Mouse (Mus musculus) testis, adult 2 months (tissue): ENCODE measurements around the gene Capza1. TPM values are rescaled to one million over a fixed set of nuclear protein-coding genes. Genes with fewer than 3 reads are reported as not detected.

Experiments
- H3K27ac ChIP-seq: fragments of 200-500 bp; 2 replicates; pipeline ENCODE4 v1.5.1; 2012; ENCODE audit warnings: low read depth, low read length; ENCODE audit not compliant: control insufficient read depth, insufficient read depth
- H3K27me3 ChIP-seq: fragments of 200-500 bp; 2 replicates; pipeline ENCODE4 v1.6.1; 2012; ENCODE audit warnings: mild to moderate bottlenecking, low read length, moderate library complexity; ENCODE audit not compliant: control insufficient read depth, insufficient read depth
- H3K36me3 ChIP-seq: fragments of 200-500 bp; 2 replicates; pipeline ENCODE4 v1.6.1; 2012; ENCODE audit warnings: mild to moderate bottlenecking, low read length; ENCODE audit not compliant: control insufficient read depth, insufficient read depth
- H3K4me1 ChIP-seq: fragments of 200-500 bp; 2 replicates; pipeline ENCODE4 v1.6.1; 2012; ENCODE audit warnings: low read length; ENCODE audit not compliant: control insufficient read depth, insufficient read depth
- H3K4me3 ChIP-seq: fragments of 200-500 bp; 2 replicates; pipeline ENCODE4 v1.5.1; 2012; ENCODE audit warnings: low read depth, mild to moderate bottlenecking, low read length, moderate library complexity, mixed read lengths; ENCODE audit not compliant: control insufficient read depth
- CTCF ChIP-seq: fragments of 200-500 bp; IDR thresholded peaks from 2 replicates; pipeline ENCODE4 v1.5.1; 2012; ENCODE audit warnings: low read depth, mild to moderate bottlenecking, inconsistent platforms, low read length, moderate library complexity; ENCODE audit not compliant: control insufficient read depth, insufficient read depth, insufficient replicate concordance
- POLR2A ChIP-seq: fragments of 200-500 bp; IDR thresholded peaks from 2 replicates; pipeline ENCODE4 v1.6.1; 2012; ENCODE audit warnings: low read depth, mild to moderate bottlenecking, inconsistent platforms, low read length, moderate library complexity; ENCODE audit not compliant: control insufficient read depth
- polyA plus RNA-seq: library from polyadenylated mRNA; depleted of rRNA; stranded (reverse); fragments of >200 nt; gene quantifications from 2 replicates; pipeline ENCODE4 v1.2.3, GENCODE M21; 2012

The Capza1 gene
- polyA plus RNA-seq, 1 experiment, result 84.4 TPM

GRCm38 (mm10) chr3:104792360-104793270 is 71.7 kb downstream of the Capza1 start:
- Histone ChIP-seq H3K4me1 (peaks cover 21% of the 10 kb centered on the region), H3K36me3 (no peaks in the 10 kb centered on the region), H3K4me3 (no peak overlapping the region), H3K27ac (no peak overlapping the region), H3K27me3 (peaks cover 2% of the 10 kb centered on the region; the same call in 1 of the 2 replicates)
- TF ChIP-seq CTCF (no peak), POLR2A (no peak)

GRCm38 (mm10) chr3:104791671-104792070 is 72.6 kb downstream of the Capza1 start:
- Histone ChIP-seq H3K27ac (no peak overlapping the region), H3K27me3 (peaks cover 2% of the 10 kb centered on the region; the same call in 1 of the 2 replicates), H3K4me3 (no peak overlapping the region), H3K36me3 (no peaks in the 10 kb centered on the region), H3K4me1 (peaks cover 17% of the 10 kb centered on the region)
- TF ChIP-seq CTCF (no peak), POLR2A (no peak)

- H3K27ac ChIP-seq, result no peak overlapping the region
- H3K4me1 ChIP-seq, result peaks cover 16% of the 10 kb centered on the region
- no peak for TF ChIP-seq POLR2A
- no peak for TF ChIP-seq CTCF
- no peaks in the 10 kb centered on the region for H3K36me3 ChIP-seq
- no peak overlapping the region for H3K4me3 ChIP-seq
- peaks cover 2% of the 10 kb centered on the region; the same call in 1 of the 2 replicates for H3K27me3 ChIP-seq
Measured at GRCm38 (mm10) chr3:104791017-104791416, 73.3 kb downstream of the Capza1 start.

- Histone ChIP-seq H3K27me3 (peaks cover 2% of the 10 kb centered on the region; the same call in 1 of the 2 replicates), H3K4me1 (peaks cover 16% of the 10 kb centered on the region), H3K4me3 (no peak overlapping the region), H3K27ac (no peak overlapping the region), H3K36me3 (no peaks in the 10 kb centered on the region)
- no peak for TF ChIP-seq CTCF
- TF ChIP-seq POLR2A, result no peak
Measured at GRCm38 (mm10) chr3:104790401-104790937, 73.8 kb downstream of the Capza1 start.

GRCm38 (mm10) chr3:104789822-104790221 is 74.5 kb downstream of the Capza1 start:
- peaks cover 2% of the 10 kb centered on the region; the same call in 1 of the 2 replicates for H3K27me3 ChIP-seq
- no peak overlapping the region for H3K27ac ChIP-seq
- TF ChIP-seq CTCF (no peak), POLR2A (no peak)
- peaks cover 16% of the 10 kb centered on the region for H3K4me1 ChIP-seq
- peak overlapping the region; percentile 83 for H3K4me3 ChIP-seq
- no peaks in the 10 kb centered on the region for H3K36me3 ChIP-seq

- H3K4me3 ChIP-seq, result peak overlapping the region; percentile 83
- H3K36me3 ChIP-seq, result no peaks in the 10 kb centered on the region
- peaks cover 16% of the 10 kb centered on the region for H3K4me1 ChIP-seq
- no peak for TF ChIP-seq CTCF
- no peak for TF ChIP-seq POLR2A
- 0 out of 2 replicates have a peak overlapping the region, but pooled peaks have one; percentile 5 for H3K27ac ChIP-seq
- H3K27me3 ChIP-seq, result peaks cover 2% of the 10 kb centered on the region; the same call in 1 of the 2 replicates
Measured at GRCm38 (mm10) chr3:104789312-104789605, 75.0 kb downstream of the Capza1 start.

GRCm38 (mm10) chr3:104788561-104789311 is 75.6 kb downstream of the Capza1 start:
- H3K4me1 ChIP-seq, result peaks cover 16% of the 10 kb centered on the region
- H3K36me3 ChIP-seq, result no peaks in the 10 kb centered on the region
- TF ChIP-seq POLR2A, result no peak
- peak; percentile 52; the same call in 1 of the 2 replicates for TF ChIP-seq CTCF
- peak overlapping the region; percentile 83 for H3K4me3 ChIP-seq
- no peak overlapping the region for H3K27ac ChIP-seq
- peaks cover 2% of the 10 kb centered on the region; the same call in 1 of the 2 replicates for H3K27me3 ChIP-seq
